ENCODE assay signal across 11 mouse cellular contexts in genomic region chr12:100956825-100957224, GRCm38 (mm10). TPM values are rescaled to one million over a fixed set of nuclear protein-coding genes. Genes with fewer than 3 reads are reported as not detected.
DNase-seq lines count a peak whose midpoint lies in the region; ATAC-seq lines count a peak whose summit lies in the region.
"Had no signal": no experiment of that assay in that cellular context is flagged by ENCODE, and none has a peak within 500 bp of the region (broad histone marks: within the 10 kb centered on the region; RNA-seq: fewer than 3 reads in every experiment).

No protein-coding gene starts in this region.

- intact Hi-C loops in heart, postnatal 14 days (cut with DNase I) = no loop called here

- H3K36me3 ChIP-seq in heart, embryonic 11.5 days (ENCODE audit: control insufficient read depth, insufficient read depth, low read length) = no peaks in the 10 kb centered on the region
- no peaks in the 10 kb centered on the region for H3K36me3 ChIP-seq in limb, embryonic 13.5 days
- no peaks in the 10 kb centered on the region for H3K36me3 ChIP-seq in neural tube, embryonic 15.5 days

- peaks cover 58% of the 10 kb centered on the region for H3K27me3 ChIP-seq in heart, embryonic 11.5 days (ENCODE audit: control insufficient read depth, insufficient read depth, low read length)
- 0 out of 2 replicates have a peak, but pooled peaks cover 6% of the 10 kb centered on the region for H3K27me3 ChIP-seq in limb, embryonic 13.5 days
- peaks cover 7% of the 10 kb centered on the region; the same call in 1 of the 2 replicates for H3K27me3 ChIP-seq in neural tube, embryonic 15.5 days (replicated peaks)

- ATAC-seq in heart, embryonic 11.5 days (replicated peaks; ENCODE audit: insufficient number of reproducible peaks, low FRiP score, low TSS enrichment) = no peak
- ATAC-seq in limb, embryonic 13.5 days (ENCODE audit: low FRiP score, low read depth) = no peak
- ATAC-seq in neural tube, embryonic 15.5 days (ENCODE audit: low FRiP score) = no peak

- no peak for DNase-seq in heart, postnatal 14 days
- DNase-seq in spleen, postnatal 10 days (ENCODE audit: low spot score in 2 of 2) = peak; percentile 44 to 58
- DNase-seq in spleen, adult 18-20 months = no peak
- no peak for DNase-seq in left cerebral cortex, adult 11 months (ENCODE audit: low spot score)
- no peak for DNase-seq in adrenal gland, postnatal 25 days
- DNase-seq: adrenal gland, postnatal 36 days; cerebellum, postnatal 14 days; kidney, adult 18-20 months had no signal

- H3K9me3 ChIP-seq in heart, embryonic 11.5 days (replicated peaks; ENCODE audit: control insufficient read depth, low read length) = no peaks in the 10 kb centered on the region
- no peaks in the 10 kb centered on the region for H3K9me3 ChIP-seq in limb, embryonic 13.5 days
- no peaks in the 10 kb centered on the region for H3K9me3 ChIP-seq in neural tube, embryonic 15.5 days (replicated peaks)

- 57% methylated on average over 4 of the region's 4 CpGs for WGBS in heart, embryonic 11.5 days (ENCODE audit: insufficient replicate concordance)
- WGBS in limb, embryonic 13.5 days = 63% methylated on average over 4 of the region's 4 CpGs
- WGBS in neural tube, embryonic 15.5 days = 42% methylated on average over 4 of the region's 4 CpGs

- H3K4me2 ChIP-seq in heart, embryonic 11.5 days = no peak overlapping the region
- H3K4me2 ChIP-seq in limb, embryonic 13.5 days (replicated peaks) = no peak overlapping the region
- no peak overlapping the region for H3K4me2 ChIP-seq in neural tube, embryonic 15.5 days

- peaks cover 9% of the 10 kb centered on the region for H3K4me1 ChIP-seq in heart, embryonic 11.5 days (ENCODE audit: control insufficient read depth, insufficient read depth, low read length)
- H3K4me1 ChIP-seq in limb, embryonic 13.5 days = peaks cover 36% of the 10 kb centered on the region
- H3K4me1 ChIP-seq in neural tube, embryonic 15.5 days = peaks cover 44% of the 10 kb centered on the region

- H3K9ac ChIP-seq in heart, embryonic 11.5 days (ENCODE audit: low read depth, low read length) = peak overlapping the region; percentile 36; the same call in 1 of the 2 replicates
- 0 out of 2 replicates have a peak overlapping the region, but pooled peaks have one; percentile 19 for H3K9ac ChIP-seq in limb, embryonic 13.5 days
- no peak overlapping the region for H3K9ac ChIP-seq in neural tube, embryonic 15.5 days (replicated peaks)

- peak overlapping the region; percentile 82 for H3K27ac ChIP-seq in heart, embryonic 11.5 days (ENCODE audit: low read depth, low read length)
- no peak overlapping the region for H3K27ac ChIP-seq in limb, embryonic 13.5 days
- H3K27ac ChIP-seq in neural tube, embryonic 15.5 days (replicated peaks) = peak overlapping the region; percentile 56

- no peak overlapping the region for H3K4me3 ChIP-seq in heart, embryonic 11.5 days (ENCODE audit: low read depth, low read length)
- no peak overlapping the region for H3K4me3 ChIP-seq in limb, embryonic 13.5 days
- no peak overlapping the region for H3K4me3 ChIP-seq in neural tube, embryonic 15.5 days (replicated peaks)

RNA-seq across cellular contexts. Expression of gene Gpr68, which starts 48.8 kb away (rescaled TPM):
- polyA plus RNA-seq in heart, embryonic 11.5 days (2014; fragmentation: Nextera tagmentation; extraction: Ambion mirVana) = 3.2 and 4.2 TPM in 2 replicates
- total RNA-seq in heart, postnatal 14 days (2021) = under 1 TPM; 0.38 to 0.41 TPM
- polyA plus RNA-seq in limb, embryonic 13.5 days (2015; fragmentation: Nextera tagmentation; extraction: Ambion mirVana) = 0.25 and 0.29 TPM in 2 replicates
- polyA plus RNA-seq in neural tube, embryonic 15.5 days (2015; fragmentation: Nextera tagmentation; extraction: Ambion mirVana) = 7.7 and 10.8 TPM in 2 replicates
- total RNA-seq in adrenal gland, postnatal 25 days (2021) = 1.00 and 1.6 TPM in 2 replicates

Comparison
In these comparisons a context has a peak if more than half of its experiments do, and no peak if none do; other contexts are left out.
1. DNase-seq: peak in spleen, postnatal 10 days (2 of 2); none in heart, postnatal 14 days (0 of 2), spleen, adult 18-20 months (0 of 2), left cerebral cortex, adult 11 months (single experiment) and adrenal gland, postnatal 25 days (single experiment).